Comparison of ENCODE assay signal across 9 mouse cellular contexts in genomic region chr15:38594095-38594494, GRCm38 (mm10).
DNase-seq lines count a peak whose midpoint lies in the region; ATAC-seq lines count a peak whose summit lies in the region.
"Had no signal": no experiment of that assay in that cellular context is flagged by ENCODE, and none has a peak within 500 bp of the region (broad histone marks: within the 10 kb centered on the region; RNA-seq: fewer than 3 reads in every experiment).

No protein-coding gene starts in this region.

- H3K27ac ChIP-seq in kidney, embryonic 15.5 days: no peak overlapping the region

- no peak overlapping the region for H3K4me2 ChIP-seq in kidney, embryonic 15.5 days

- no peaks in the 10 kb centered on the region for H3K27me3 ChIP-seq in kidney, embryonic 15.5 days

- no peak overlapping the region for H3K9ac ChIP-seq in kidney, embryonic 15.5 days

- WGBS in kidney, embryonic 15.5 days: 71% methylated on average over 11 of the region's 11 CpGs

- no peaks in the 10 kb centered on the region for H3K9me3 ChIP-seq in kidney, embryonic 15.5 days (replicated peaks)

- no peak overlapping the region for H3K4me3 ChIP-seq in kidney, embryonic 15.5 days (replicated peaks)

- no peak for ATAC-seq in kidney, embryonic 15.5 days (replicated peaks; ENCODE audit: low FRiP score)
- ATAC-seq in CD4-positive, CD25-positive, alpha-beta regulatory T cell, adult 4 months: no peak

- H3K4me1 ChIP-seq in kidney, embryonic 15.5 days: 0 out of 2 replicates have a peak, but pooled peaks cover 3% of the 10 kb centered on the region

- intact Hi-C loops in gastrocnemius, postnatal 36 days (cut with DNase I): no loop called here

- peak; percentile 52 for DNase-seq in kidney, adult 11 months
- DNase-seq in gastrocnemius, postnatal 36 days: peak; percentile 9 to 23
- DNase-seq in heart, postnatal 4 days: peak; percentile 83
- peak; percentile 83 for DNase-seq in lung, postnatal 36 days
- DNase-seq in cerebellum, adult 11 months: no peak
- DNase-seq in spleen, postnatal 10 days (ENCODE audit: low spot score in 2 of 2): no peak
- DNase-seq: cerebellum, adult 9-11 months had no signal

- no peaks in the 10 kb centered on the region for H3K36me3 ChIP-seq in kidney, embryonic 15.5 days

Comparison
In these comparisons a context has a peak if more than half of its experiments do, and no peak if none do; other contexts are left out.
1. DNase-seq: peak in kidney, adult 11 months (single experiment), gastrocnemius, postnatal 36 days (2 of 2), heart, postnatal 4 days (single experiment) and lung, postnatal 36 days (single experiment); none in cerebellum, adult 11 months (single experiment) and spleen, postnatal 10 days (0 of 2).